Mouse (Mus musculus) heart, postnatal 0 days (tissue): ENCODE measurements at regions not wholly inside any gene's neighbourhood (a gene's known extent, or its start where the extent isn't known, plus 50 kb on each side); places are given as distances from the start of the nearest gene placed in this dataset.

ENCODE experiments used
- ATAC-seq: fragments of 200-750 bp; cut with Nextera tagmentation; 2 replicates; pipeline ENCODE4 v1.8.0; 2017; ENCODE audit warnings: low read depth, moderate number of reproducible peaks, moderate library complexity; ENCODE audit not compliant: insufficient read depth
- DNase-seq: peaks from one replicate; pipeline ENCODE4 v3.0.0-alpha.2; 2016; ENCODE audit warnings: low spot score
- H3K27ac ChIP-seq: fragments of 300-500 bp; sonication (generic); 2 replicates; pipeline ENCODE4 v1.5.1; 2014; ENCODE audit warnings: low read depth, mild to moderate bottlenecking
- H3K27me3 ChIP-seq: fragments of 300-500 bp; sonication (generic); 2 replicates; pipeline ENCODE4 v1.6.1; 2014; ENCODE audit warnings: low read length, mixed read lengths; ENCODE audit not compliant: control insufficient read depth, insufficient read depth
- H3K36me3 ChIP-seq: fragments of 300-500 bp; sonication (generic); replicated peaks from 2 replicates; pipeline ENCODE4 v1.6.1; 2014; ENCODE audit warnings: low read length, mixed read lengths; ENCODE audit not compliant: control insufficient read depth, insufficient read depth
- H3K4me1 ChIP-seq: fragments of 300-500 bp; sonication (generic); 2 replicates; pipeline ENCODE4 v1.6.1; 2014; ENCODE audit warnings: antibody characterized with exemption; ENCODE audit not compliant: control insufficient read depth, insufficient read depth
- H3K4me2 ChIP-seq: fragments of 300-500 bp; sonication (generic); 2 replicates; pipeline ENCODE4 v1.6.1; 2014; ENCODE audit warnings: low read depth, mild to moderate bottlenecking, low read length, moderate library complexity
- H3K4me3 ChIP-seq: fragments of 300-500 bp; sonication (generic); 2 replicates; pipeline ENCODE4 v1.5.1; 2014; ENCODE audit warnings: low read depth, low read length
- H3K9ac ChIP-seq: fragments of 300-500 bp; sonication (generic); replicated peaks from 2 replicates; pipeline ENCODE4 v1.6.1; 2014; ENCODE audit warnings: low read depth, low read length, mixed read lengths
- H3K9me3 ChIP-seq: fragments of 300-500 bp; sonication (generic); replicated peaks from 2 replicates; pipeline ENCODE4 v1.6.1; 2016; ENCODE audit warnings: low read length; ENCODE audit not compliant: control insufficient read depth
- CTCF ChIP-seq: IDR thresholded peaks from 2 replicates; pipeline ENCODE4 v1.5.1; 2016; ENCODE audit warnings: antibody characterized with exemption, control low read depth, low read depth
- EP300 ChIP-seq: IDR thresholded peaks from 2 replicates; pipeline ENCODE4 v1.6.1; 2016; ENCODE audit warnings: antibody characterized with exemption, low read depth
- WGBS: fragments of 180-500 bp; shearing (Covaris S2); extraction: QIAGEN DNeasy Blood & Tissue Kit; methylation state at CpG from one replicate; pipeline ENCODE4 v1.1.7; 2014; 5-methylcytosine and 5-hydroxymethylcytosine counted together

- H3K9ac ChIP-seq: no peak overlapping the region
- H3K4me3 ChIP-seq: no peak overlapping the region
- no peaks in the 10 kb centered on the region for H3K9me3 ChIP-seq
- DNase-seq (peak; percentile 12), ATAC-seq (no peak)
- TF ChIP-seq CTCF (no peak), EP300 (no peak)
- H3K27me3 ChIP-seq: no peaks in the 10 kb centered on the region
- H3K27ac ChIP-seq: no peak overlapping the region
- no peaks in the 10 kb centered on the region for H3K4me1 ChIP-seq
- H3K4me2 ChIP-seq: no peak overlapping the region
- no peaks in the 10 kb centered on the region for H3K36me3 ChIP-seq
Measured at GRCm38 (mm10) chr3:140510835-140511234, 701.3 kb downstream of the Pdha2 start.

- Histone ChIP-seq H3K4me2 (no peak overlapping the region), H3K27ac (no peak overlapping the region), H3K4me3 (no peak overlapping the region), H3K36me3 (no peaks in the 10 kb centered on the region), H3K4me1 (no peaks in the 10 kb centered on the region), H3K27me3 (no peaks in the 10 kb centered on the region), H3K9ac (no peak overlapping the region), H3K9me3 (no peaks in the 10 kb centered on the region)
- DNase-seq: no peak
- 58% methylated on average over 2 of the region's 2 CpGs for WGBS
- no peak for TF ChIP-seq CTCF
- TF ChIP-seq EP300: no peak
- ATAC-seq: no peak
Measured at GRCm38 (mm10) chr3:140510094-140510493, 702.1 kb downstream of the Pdha2 start.

- TF ChIP-seq CTCF: no peak
- TF ChIP-seq EP300: no peak
- WGBS: 58% methylated on average over 1 of the region's 1 CpGs
- ATAC-seq: no peak
Measured at GRCm38 (mm10) chr3:140494134-140494533, 718.0 kb downstream of the Pdha2 start.

GRCm38 (mm10) chr3:140477670-140478208 is 734.4 kb downstream of the Pdha2 start:
- Histone ChIP-seq H3K36me3 (no peaks in the 10 kb centered on the region), H3K27ac (no peak overlapping the region), H3K4me2 (no peak overlapping the region), H3K9me3 (no peaks in the 10 kb centered on the region), H3K9ac (no peak overlapping the region), H3K4me3 (no peak overlapping the region), H3K27me3 (no peaks in the 10 kb centered on the region), H3K4me1 (no peaks in the 10 kb centered on the region)
- TF ChIP-seq EP300 (no peak), CTCF (no peak)
- 78% methylated on average over 3 of the region's 3 CpGs for WGBS
- no peak for ATAC-seq
- no peak for DNase-seq

More at GRCm38 (mm10) chr3:140494134-140494533, 718.0 kb downstream of the Pdha2 start:
- Histone ChIP-seq H3K27ac (no peak overlapping the region), H3K9me3 (no peaks in the 10 kb centered on the region), H3K4me3 (no peak overlapping the region), H3K4me2 (no peak overlapping the region), H3K4me1 (no peaks in the 10 kb centered on the region), H3K27me3 (no peaks in the 10 kb centered on the region), H3K9ac (no peak overlapping the region), H3K36me3 (no peaks in the 10 kb centered on the region)
- DNase-seq: no peak

GRCm38 (mm10) chr3:140476534-140476933 is 735.6 kb downstream of the Pdha2 start:
- no peaks in the 10 kb centered on the region for H3K4me1 ChIP-seq
- no peaks in the 10 kb centered on the region for H3K27me3 ChIP-seq
- TF ChIP-seq EP300 (no peak), CTCF (no peak)
- H3K4me3 ChIP-seq: no peak overlapping the region
- no peak overlapping the region for H3K4me2 ChIP-seq
- no peaks in the 10 kb centered on the region for H3K36me3 ChIP-seq
- ATAC-seq: no peak
- no peak overlapping the region for H3K9ac ChIP-seq
- no peaks in the 10 kb centered on the region for H3K9me3 ChIP-seq
- 72% methylated on average over 2 of the region's 2 CpGs for WGBS
- no peak for DNase-seq
- H3K27ac ChIP-seq: no peak overlapping the region

- no peak for ATAC-seq
Measured at GRCm38 (mm10) chr3:140452513-140452912, 759.6 kb downstream of the Pdha2 start.

More at GRCm38 (mm10) chr3:140452513-140452912, 759.6 kb downstream of the Pdha2 start:
- no peaks in the 10 kb centered on the region for H3K4me1 ChIP-seq
- no peaks in the 10 kb centered on the region for H3K36me3 ChIP-seq
- H3K4me2 ChIP-seq: no peak overlapping the region
- no peak overlapping the region for H3K4me3 ChIP-seq
- TF ChIP-seq CTCF: no peak
- TF ChIP-seq EP300: no peak
- H3K27me3 ChIP-seq: no peaks in the 10 kb centered on the region
- H3K9me3 ChIP-seq: no peaks in the 10 kb centered on the region
- no peak overlapping the region for H3K27ac ChIP-seq
- no peak overlapping the region for H3K9ac ChIP-seq
- no peak for DNase-seq
- WGBS: 67% methylated on average over 8 of the region's 8 CpGs
